Mouse (Mus musculus): Measurements from ENCODE around the gene E130311K13Rik.
A peak's percentile ranks its signal among the peaks of the same experiment; 100 is the strongest.

The E130311K13Rik gene

DNA sequence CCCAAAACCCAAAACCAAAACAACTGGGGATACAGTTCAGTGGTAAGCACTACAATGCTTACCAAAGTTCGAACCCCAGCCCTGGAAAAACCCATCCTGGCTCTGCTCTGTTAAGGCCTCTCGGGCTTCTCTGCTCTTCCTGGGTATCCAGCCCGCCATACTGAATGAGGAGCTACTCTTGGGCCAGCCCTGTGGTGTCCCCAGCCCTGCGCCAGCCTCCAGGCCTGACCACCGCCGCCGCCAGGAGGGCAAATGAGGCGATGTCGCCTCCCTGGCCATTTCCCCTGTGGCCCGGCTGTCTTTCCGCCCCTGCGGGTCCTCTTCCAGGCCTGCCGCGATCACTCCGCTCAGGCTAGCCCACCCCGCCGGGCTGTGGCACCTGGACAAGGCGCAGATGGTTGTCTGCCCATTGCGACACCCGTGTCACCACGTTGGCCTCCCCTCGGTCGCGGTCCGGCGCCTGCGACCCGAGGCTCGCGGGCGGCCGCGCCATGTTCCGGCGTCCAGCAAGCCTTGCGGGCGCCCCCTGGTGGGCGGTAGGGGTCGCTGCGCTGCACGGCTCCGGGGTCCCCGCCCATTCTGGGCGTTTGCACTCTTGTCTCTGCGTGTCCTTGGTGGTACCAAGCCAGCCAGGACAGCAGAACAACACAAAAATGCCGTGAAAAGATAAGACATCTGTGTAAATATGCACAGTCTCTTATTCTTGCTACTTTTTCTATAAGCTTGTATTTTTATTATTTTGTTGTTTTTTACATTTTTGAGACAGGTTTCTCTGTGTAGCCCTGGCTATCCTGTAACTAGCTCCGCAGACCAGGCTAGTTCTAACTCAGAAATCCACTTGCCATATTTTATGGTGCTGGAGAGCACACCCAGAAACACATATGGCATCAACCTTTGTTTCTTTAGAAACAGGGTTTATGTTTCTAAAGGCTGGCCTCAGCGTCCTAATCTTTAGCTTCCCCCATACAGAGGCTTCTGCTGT, at the start of gene E130311K13Rik:
E130311K13Rik (minus strand) TSS at position 595 of the 982 bp plus-strand sequence.
- DNase-seq (ENCODE audit: low read depth) = peak; percentile 87

DNA sequence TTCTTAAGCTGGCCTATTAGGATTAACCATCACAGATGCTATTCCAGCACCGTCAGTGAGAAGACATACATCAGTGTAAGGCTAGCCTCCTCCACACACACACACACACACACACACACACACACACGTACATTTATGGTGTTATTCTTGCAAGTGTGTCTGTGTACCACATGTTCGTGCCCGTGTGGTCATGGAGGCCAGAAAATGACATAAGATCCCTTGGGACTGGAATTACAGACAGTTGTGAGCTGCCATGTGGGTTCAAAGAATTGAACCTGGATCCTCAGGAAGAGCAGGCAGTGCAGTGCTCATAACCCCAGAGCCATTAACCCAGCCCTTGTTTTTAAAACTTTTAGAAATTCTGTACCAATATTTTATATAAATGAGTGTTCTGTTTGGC, 48.6 kb upstream of the E130311K13Rik start:
- DNase-seq (ENCODE audit: low read depth) = no peak

DNA sequence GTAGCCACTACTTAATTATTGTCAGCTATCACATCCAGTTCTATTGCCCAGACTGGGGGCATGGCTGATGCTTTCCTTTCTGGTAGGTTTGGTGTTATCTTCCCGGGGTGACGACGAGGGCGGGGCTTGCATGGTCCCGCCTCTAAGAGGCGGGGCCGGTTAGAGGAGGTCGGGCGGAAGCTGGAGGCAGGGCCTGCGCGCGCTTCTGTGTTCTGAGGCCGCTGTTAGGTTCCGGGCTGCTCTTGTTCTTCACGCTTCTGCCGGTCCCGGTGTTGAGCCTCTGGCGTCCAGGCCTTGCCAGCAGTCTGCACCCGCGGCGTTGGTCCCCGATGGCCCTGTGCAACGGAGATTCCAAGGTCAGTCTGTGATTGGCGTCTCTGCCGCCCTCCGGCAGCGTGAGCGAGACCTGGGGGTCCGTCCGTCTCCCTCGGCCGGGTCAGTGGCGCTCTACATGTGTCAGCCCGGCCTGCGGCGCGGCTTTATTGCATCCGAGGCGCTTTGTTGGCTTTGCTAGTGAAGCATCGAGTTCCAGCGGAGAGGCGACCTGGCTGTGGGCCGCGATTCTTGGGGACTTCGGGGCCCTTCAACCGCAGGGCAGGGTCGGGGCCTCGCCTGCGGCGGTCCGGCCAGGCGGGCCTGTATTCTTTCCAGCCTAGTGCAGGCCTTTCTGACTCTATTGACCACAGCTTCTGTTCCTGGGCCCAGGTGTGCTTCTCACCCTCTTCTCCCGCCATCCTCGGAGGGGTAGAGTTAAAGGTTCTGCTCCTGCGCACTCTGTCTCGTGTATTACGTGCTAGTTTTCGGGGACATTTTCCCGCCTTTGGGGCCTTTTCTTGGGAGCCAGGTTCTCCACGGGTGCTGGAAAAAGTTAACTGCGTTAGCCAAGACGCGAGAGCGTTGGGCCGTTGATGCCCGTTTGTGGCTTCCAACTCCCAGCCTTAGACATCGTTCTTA, 47.0 kb upstream of the E130311K13Rik start, which contains the start of gene Gmps:
Gmps (plus strand) TSS at position 152 of the 954 bp plus-strand sequence.
- peak; percentile 96 for DNase-seq (ENCODE audit: low read depth)

DNA sequence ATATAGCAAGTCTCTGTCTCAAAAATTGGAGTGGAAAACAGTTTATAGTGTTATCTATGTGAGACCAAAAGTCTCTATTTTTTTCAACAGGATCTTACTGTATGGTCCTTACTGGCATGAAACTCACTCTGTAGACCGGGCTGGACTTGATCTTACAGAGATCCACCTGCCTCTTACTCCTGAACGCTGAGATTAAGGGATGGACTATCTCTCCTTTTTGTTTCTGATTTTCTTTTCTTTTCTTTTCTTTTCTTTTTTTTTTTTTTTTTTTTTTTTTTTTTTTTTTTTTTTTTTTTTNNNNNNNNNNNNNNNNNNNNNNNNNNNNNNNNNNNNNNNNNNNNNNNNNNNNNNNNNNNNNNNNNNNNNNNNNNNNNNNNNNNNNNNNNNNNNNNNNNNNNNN, 36.7 kb upstream of the E130311K13Rik start:
- no peak for DNase-seq (ENCODE audit: low read depth)

DNA sequence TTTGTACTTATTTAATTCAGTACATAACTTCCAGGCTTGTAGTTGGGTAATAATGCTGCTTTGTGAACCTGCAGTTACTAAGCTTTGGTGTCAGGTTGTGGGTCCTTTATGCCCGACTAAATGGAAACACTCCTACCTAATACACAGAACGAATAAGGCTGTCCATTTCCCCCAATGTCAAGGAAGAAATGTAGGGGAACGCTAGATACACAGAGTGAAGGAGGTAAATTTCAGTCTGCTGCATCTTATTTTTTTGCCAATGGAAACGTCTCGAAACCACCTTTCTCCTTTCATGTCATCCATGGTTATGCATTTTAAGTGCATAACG, 35.6 kb upstream of the E130311K13Rik start:
- no peak for DNase-seq (ENCODE audit: low read depth)

DNA sequence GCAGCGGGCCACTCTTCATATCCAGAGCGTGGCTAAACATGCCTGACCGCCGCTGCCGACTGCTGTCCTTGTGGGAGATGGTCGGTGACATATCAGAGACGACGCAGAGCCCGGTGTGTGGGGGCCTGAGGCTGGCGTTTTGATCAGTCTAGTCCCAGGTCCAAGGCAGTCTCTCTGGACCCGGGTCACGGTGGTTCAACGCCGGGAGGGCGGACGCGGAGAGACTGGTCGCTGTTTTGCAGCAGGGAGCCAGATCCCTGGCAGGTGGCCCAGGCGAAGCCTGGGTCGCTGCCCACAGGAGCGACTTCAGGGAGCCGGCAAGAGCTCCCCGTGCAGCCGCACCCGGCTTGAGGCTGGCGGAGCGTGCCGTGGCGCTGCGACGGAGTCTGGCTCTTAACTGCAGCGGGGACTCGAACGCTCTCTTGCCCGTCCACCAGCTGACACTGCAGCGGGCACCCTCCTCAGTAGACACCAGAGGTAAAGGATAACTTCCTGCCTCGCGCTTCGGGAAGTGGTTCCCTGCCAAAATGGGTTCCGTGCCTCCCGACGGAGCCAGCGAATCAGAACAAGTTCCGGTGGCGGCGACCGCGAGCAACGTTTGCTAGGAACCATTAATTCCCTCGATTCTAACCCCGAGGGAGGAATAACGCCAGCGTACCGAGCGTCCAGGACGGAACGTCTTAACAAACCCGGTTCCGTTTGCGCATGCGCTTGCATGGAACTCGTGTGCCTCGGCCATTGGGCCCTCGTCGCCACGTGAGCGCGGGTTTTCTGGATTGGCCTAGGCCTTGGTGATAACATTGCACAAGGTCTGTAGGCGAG, 35.0 kb upstream of the E130311K13Rik start, which contains the start of gene Slc33a1:
Slc33a1 (minus strand) TSS at position 669 of the 822 bp plus-strand sequence.
- peak; percentile 99 for DNase-seq (ENCODE audit: low read depth)

GRCm38 (mm10) chr3:63963421-63964099, 34.3 kb upstream of the E130311K13Rik start:
- peak; percentile 46 for DNase-seq (ENCODE audit: low read depth)

DNA sequence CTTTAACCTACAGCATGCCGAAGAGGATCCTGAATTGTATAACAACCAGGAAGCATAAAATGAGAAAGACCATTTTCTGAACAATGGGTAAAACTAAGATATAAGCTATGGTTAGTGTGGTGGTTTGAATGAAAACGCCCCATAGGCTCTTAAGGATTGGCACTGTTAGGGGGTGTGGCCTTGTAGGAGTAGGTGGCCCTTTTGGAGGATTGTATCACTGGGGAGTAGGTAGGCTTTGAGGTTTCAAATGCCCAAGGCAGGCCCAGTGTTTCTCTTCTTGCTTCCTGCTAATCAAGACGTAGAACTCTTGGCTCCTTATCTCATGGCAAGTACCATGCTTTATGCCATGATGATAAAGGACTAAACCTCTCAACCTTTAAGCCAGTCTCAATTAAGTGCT, 20.6 kb upstream of the E130311K13Rik start:
- no peak for DNase-seq (ENCODE audit: low read depth)

DNA sequence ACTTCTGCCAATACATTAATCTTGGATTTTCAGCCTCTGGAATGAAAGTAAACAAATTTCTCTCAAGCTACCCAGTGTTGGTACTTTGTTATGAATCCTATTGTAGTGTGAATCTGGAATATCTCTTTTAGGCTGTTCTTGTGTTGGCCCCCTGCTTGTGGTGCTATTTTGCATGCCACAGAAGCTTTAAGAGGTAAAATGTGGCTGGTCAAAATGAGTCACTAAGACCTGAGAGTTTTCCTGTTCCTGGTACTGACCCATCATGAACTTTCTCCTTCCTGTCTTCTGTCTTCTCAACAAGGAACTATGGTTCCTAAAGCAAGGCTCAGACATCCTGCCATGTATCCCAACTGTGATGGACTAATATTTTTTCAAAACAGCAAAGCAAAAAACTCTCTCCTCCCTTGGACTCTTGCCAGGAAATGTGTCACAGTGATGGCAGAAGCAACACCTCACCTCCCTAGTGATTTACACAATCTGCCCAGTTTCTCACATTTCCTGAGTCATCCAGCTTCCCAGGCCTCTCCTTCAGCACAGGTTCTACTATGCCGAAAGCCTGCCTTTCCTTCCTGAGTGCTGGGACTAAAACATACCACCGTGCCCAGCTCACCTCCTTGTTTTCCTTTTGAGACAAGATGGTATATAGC, 12.1 kb upstream of the E130311K13Rik start:
- DNase-seq (ENCODE audit: low read depth) = peak; percentile 85

DNA sequence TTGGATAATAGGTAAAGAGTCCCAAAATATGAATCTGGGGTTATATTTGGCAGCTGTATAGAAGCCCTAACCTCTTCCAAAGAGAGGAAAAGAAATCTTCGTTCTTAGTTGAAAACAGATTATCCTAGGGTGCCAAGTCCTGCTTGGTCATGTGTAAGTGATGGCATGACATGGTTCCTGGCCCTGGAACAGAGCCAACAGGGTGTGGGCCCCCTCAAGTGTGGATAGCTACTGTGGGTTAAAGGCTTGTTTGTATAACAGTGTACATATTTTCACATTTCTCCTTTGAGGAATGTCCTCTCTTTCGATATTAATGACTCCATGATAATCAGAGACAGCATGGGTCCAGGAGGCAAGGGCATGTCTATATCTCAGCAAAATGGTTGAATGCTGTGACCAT, 9.7 kb upstream of the E130311K13Rik start:
- no peak for DNase-seq (ENCODE audit: low read depth)

GRCm38 (mm10) chr3:63919634-63920033, 9.6 kb downstream of the E130311K13Rik start:
- peak; percentile 59 for DNase-seq (ENCODE audit: low read depth)

DNA sequence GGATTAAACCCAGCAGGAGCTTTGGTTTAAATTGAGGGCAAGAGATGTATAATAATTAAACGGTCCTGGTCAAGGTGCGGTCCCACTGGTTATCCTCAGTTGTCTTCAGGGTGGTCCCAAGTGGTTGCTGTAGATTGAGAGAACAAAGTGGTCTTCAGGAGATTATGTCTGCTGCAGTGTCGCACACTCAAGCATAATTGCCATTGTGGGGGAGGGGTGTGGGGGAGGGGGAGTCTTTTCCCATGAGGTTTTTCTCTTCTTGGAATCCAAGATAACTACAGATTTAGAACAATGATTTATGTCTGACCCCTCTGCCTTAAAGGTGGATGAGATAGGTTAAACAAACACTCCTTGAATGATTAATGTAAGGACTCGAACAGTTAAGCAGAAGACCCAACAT, 19.0 kb downstream of the E130311K13Rik start:
- no peak for DNase-seq (ENCODE audit: low read depth)

DNA sequence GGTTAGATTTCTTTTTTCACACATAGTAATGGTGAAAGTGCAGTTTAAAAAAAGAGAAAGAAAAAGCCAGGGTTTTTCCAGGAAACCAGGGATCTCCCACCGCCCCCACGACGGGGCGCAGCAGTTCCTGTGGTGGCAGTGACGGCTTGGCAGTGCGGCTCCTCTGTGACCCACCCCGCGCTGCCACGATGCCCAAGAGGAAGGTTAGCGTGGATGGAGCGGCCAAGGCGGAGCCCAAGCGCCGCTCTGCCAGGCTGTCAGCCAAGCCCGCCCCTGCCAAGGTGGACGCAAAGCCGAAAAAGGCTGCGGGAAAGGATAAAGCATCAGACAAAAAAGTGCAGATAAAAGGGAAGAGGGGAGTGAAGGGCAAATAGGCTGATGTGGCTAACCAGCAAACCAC, 24.0 kb downstream of the E130311K13Rik start:
- DNase-seq (ENCODE audit: low read depth) = peak; percentile 16

DNA sequence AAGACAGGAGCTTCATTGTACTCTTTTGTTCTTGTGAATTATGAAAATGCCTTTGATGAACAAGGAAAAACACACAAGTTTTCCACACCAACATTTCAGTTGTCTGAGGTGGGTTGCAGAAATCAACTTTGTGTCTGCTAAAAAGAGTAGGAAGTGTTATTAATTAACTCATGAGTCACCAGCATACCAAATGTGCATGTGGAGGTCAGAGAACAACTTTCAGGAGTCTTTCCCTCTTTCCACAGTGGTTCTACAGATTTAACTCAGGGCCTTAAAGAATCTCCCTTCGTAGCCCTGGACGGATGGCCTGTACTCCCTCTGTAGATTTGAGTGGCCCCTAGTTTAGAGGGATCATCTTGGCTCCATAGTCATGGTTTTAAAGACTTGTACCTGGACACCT, 25.1 kb downstream of the E130311K13Rik start:
- DNase-seq (ENCODE audit: low read depth) = no peak

DNA sequence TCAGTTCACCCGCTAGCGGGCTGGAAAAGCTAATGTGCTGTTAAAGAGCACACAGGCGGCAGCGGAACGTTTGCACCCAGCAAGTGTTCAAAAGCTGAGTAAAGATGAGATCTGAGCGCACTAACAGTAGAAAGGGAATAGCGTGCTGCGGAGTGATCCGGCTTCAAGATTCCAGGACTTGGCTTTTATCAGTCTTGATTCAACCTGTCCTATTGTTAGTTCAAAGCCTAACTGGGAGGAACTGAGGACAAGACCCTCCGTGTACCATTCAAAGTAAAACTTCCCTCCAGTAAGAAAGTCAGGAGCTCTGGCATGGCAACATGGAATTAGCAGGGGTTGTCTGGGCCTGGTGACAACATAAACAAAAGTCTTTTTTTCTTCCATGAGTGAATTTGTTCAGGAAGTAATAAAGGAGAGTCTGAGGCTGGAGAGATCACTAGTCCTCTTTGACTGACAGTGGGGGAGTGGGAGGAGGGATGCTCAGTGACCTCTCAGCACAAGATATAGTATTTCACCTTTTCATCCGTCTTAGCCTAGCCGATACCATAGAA, 29.2 kb downstream of the E130311K13Rik start:
- no peak for DNase-seq (ENCODE audit: low read depth)

GRCm38 (mm10) chr3:63899309-63899695, 30.0 kb downstream of the E130311K13Rik start, which contains the start of gene Plch1:
Plch1 (minus strand) TSS chr3:63899472.
- DNase-seq (ENCODE audit: low read depth) = no peak

- DNase-seq (ENCODE audit: low read depth) = no peak
These were observed 30.5 kb downstream of the E130311K13Rik start for GRCm38 (mm10) chr3:63898581-63899308.

GRCm38 (mm10) chr3:63897177-63897576, 32.1 kb downstream of the E130311K13Rik start:
- no peak for DNase-seq (ENCODE audit: low read depth)

DNA sequence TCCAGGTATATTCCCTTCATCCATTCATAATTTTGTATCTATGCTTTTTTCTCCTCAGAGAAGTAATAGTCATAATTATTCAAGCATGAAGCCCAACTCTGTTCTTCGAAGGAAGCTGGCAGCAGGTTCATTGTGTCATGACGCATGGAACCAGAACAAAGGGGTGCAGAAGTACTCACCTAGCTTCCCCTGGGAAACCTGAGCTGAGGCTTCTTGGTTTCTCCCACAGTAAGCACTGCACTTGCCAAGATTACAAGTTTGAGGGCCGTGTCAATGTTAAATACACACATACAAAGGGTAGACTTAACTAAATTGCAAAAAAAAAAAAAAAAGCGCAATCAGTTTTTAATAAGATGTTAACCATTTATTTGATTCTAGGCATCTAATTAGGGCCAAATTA, 33.0 kb downstream of the E130311K13Rik start:
- no peak for DNase-seq (ENCODE audit: low read depth)
